Mouse (Mus musculus): ENCODE results near the gene Alox5ap. TPM values are rescaled to one million over a fixed set of nuclear protein-coding genes. Genes with fewer than 3 reads are reported as not detected.

Gene Alox5ap
- polyA plus RNA-seq, 1 experiment from 2014 or later = 68.2 TPM

DNA sequence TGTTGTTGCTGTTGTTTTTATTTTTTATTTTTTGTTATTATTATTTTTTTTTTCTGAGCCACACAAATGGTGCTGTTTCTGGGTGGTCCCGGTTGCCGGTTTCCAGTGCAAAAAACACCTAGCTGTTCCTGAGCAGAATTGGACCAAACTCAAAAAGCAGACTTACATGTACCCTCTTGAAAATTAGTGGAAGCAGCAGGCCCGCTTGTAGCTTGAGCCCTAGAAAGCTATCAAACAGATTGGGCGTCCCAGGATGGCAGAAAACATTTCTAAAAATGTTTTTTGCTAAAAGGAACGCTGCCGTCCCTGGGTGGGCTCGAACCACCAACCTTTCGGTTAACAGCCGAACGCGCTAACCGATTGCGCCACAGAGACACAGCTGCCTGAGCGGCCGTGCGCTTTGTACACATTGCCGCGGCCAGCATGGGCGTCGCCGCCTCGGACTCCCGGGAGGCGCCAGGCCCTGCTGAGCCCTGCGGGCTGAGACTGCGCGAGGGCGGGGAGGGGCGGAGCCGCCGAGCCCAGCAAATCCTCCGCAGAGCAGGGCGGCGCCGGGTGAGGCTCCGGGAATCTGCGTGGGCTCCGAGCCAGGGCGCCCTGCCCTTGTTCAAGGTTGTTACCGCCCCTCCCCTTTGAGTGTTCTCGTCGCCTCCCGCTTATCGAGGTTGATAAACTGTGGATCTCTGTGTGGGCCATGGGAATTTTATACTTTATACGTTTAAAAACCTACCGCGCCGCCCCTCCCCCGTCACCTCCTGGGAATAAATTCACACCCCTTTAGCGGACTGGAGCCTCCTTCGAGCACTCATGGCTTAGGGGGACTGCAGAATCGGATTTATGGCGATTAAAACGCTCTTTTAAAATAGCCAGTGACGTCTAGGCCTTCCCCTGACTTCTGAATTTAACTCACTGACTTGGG, 35.6 kb upstream of the Alox5ap start:
- peak overlapping the region; percentile 56 for H3K9ac ChIP-seq (replicated peaks)
- ATAC-seq (peak; percentile 100), DNase-seq (peak; percentile 98)
- peaks cover 6% of the 10 kb centered on the region; the same call in 1 of the 2 replicates for H3K4me1 ChIP-seq (ENCODE audit: insufficient read depth)
- H3K27me3 ChIP-seq (ENCODE audit: insufficient read depth, low read length) = no peaks in the 10 kb centered on the region
- peak overlapping the region; percentile 73 for H3K4me2 ChIP-seq (ENCODE audit: low read depth, low read length)
- H3K4me3 ChIP-seq (ENCODE audit: low read depth, low read length) = peak overlapping the region; percentile 51
- peak overlapping the region; percentile 82 for H3K27ac ChIP-seq (ENCODE audit: low read depth)
- no peak; the same call in 1 of the 2 replicates for TF ChIP-seq EP300 (IDR thresholded peaks at IDR 0.05; ENCODE audit: low read depth)
- 3% methylated on average over 53 of the region's 55 CpGs for WGBS (ENCODE audit: insufficient replicate concordance)
- H3K9me3 ChIP-seq (ENCODE audit: low read length) = no peaks in the 10 kb centered on the region
- no peaks in the 10 kb centered on the region for H3K36me3 ChIP-seq (replicated peaks; ENCODE audit: insufficient read depth, low read length)

DNA sequence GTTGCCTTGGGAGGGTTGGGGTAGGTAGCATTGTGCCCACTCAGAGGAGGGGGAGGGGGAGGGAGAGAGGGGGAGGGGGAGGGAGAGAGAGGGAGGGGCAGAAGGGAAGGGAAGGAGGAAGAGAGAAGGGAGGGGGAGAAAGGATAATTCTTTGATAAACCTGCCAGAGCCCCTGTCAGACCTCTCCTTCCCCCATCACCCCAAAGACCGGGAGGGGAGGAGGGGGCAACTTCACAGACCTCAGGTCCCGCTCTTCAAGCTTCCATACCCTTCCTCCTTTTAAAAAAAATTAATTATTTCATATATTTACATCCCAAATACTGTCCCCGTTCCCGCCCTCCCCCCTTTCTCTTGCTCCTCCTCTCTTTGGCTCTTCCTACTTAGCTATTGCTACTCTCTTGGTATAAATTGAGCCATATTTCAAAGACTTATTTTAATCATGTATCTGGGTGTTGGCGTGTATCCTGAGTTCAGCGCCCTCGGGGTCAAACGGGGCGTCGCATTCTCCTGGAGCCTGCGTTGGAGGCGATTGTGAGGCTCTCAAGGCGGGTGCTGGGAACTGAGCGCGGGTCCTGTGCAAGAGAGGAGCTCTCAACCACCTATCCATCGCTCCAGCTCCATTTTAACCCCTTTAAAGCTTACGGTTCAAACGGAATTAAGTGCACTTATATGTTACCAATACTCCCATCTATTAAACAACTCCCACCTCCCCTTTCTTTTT, 34.8 kb upstream of the Alox5ap start:
- Histone ChIP-seq H3K27ac (ENCODE audit: low read depth) (peak overlapping the region; percentile 82), H3K4me3 (ENCODE audit: low read depth, low read length) (peak overlapping the region; percentile 51), H3K27me3 (ENCODE audit: insufficient read depth, low read length) (no peaks in the 10 kb centered on the region), H3K4me2 (ENCODE audit: low read depth, low read length) (peak overlapping the region; percentile 73), H3K36me3 (replicated peaks; ENCODE audit: insufficient read depth, low read length) (no peaks in the 10 kb centered on the region), H3K4me1 (ENCODE audit: insufficient read depth) (peaks cover 9% of the 10 kb centered on the region), H3K9me3 (ENCODE audit: low read length) (no peaks in the 10 kb centered on the region), H3K9ac (replicated peaks) (peak overlapping the region; percentile 56; the same call in 1 of the 2 replicates)
- ATAC-seq (no peak), DNase-seq (no peak)
- WGBS (ENCODE audit: insufficient replicate concordance) = 79% methylated on average over 18 of the region's 18 CpGs
- TF ChIP-seq CTCF (IDR thresholded peaks at IDR 0.05; ENCODE audit: low read depth) = no peak
- TF ChIP-seq EP300 (IDR thresholded peaks at IDR 0.05; ENCODE audit: low read depth) = no peak

DNA sequence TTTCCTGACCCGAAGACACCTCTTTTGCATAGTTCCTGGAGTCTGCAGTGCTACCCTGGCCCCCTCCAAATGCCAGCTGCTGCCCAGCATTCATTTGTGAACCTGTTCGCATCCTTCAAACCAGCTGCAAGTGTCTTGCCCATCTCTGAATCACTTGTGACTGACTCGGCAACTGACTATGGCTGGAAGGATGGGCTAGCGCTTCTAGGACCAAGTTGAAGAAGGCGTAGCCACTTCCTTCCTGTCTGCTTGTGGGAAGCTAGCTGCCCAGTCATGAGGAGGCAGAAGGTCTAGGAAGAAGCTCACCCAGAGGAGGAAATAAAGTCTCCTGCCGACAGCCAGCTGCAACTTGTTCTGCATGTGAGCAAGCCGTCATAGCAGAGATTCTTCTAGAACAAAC, 29.6 kb upstream of the Alox5ap start:
- H3K27me3 ChIP-seq (ENCODE audit: insufficient read depth, low read length) = no peaks in the 10 kb centered on the region
- H3K27ac ChIP-seq (ENCODE audit: low read depth) = no peak overlapping the region
- no peak overlapping the region for H3K4me3 ChIP-seq (ENCODE audit: low read depth, low read length)
- H3K9ac ChIP-seq (replicated peaks) = no peak overlapping the region
- H3K9me3 ChIP-seq (ENCODE audit: low read length) = no peaks in the 10 kb centered on the region
- DNase-seq (peak; percentile 37), ATAC-seq (peak; percentile 53)
- peaks cover 4% of the 10 kb centered on the region; the same call in 1 of the 2 replicates for H3K4me1 ChIP-seq (ENCODE audit: insufficient read depth)
- no peaks in the 10 kb centered on the region for H3K36me3 ChIP-seq (replicated peaks; ENCODE audit: insufficient read depth, low read length)
- WGBS (ENCODE audit: insufficient replicate concordance) = 32% methylated on average over 7 of the region's 7 CpGs
- no peak for TF ChIP-seq EP300 (IDR thresholded peaks at IDR 0.05; ENCODE audit: low read depth)
- no peak for TF ChIP-seq CTCF (IDR thresholded peaks at IDR 0.05; ENCODE audit: low read depth)
- H3K4me2 ChIP-seq (ENCODE audit: low read depth, low read length) = 0 out of 2 replicates have a peak overlapping the region, but pooled peaks have one; percentile 29

DNA sequence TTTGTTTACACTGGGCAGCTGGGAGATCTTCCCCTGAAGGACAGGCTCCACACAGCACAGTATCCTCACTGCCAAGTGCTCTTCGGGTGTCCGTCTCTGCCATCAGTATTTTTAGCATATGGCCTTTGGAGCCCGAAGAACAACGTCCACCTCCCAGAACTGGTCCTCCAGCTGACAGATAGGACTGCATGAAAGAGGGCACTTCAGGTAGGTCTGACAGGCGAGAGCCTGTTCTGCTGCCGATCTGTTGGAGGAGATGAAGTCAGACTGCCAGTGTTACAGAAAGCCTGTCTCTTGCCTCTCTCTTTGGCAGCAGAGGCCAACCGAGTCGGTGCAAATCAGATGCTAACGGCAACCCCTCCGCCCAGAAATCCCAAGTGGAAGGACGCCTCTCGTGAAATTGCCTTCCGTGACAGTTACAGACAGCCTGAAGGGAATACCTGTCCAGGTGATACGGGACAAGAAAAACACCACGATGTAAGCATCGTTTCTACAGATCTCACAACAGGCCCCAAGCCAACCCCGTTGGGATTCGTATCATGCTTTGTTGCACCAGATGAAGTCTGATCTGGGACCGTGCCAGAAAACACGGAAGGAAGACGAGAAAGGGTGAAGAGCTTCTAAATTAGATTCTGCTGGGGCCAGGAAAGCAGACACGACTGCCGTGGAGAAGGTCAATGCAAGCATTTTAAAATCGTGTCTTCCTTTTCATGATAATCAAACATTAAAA, 27.2 kb upstream of the Alox5ap start:
- ATAC-seq (no peak), DNase-seq (no peak)
- Histone ChIP-seq H3K9ac (replicated peaks) (no peak overlapping the region), H3K4me2 (ENCODE audit: low read depth, low read length) (no peak overlapping the region), H3K27ac (ENCODE audit: low read depth) (no peak overlapping the region), H3K36me3 (replicated peaks; ENCODE audit: insufficient read depth, low read length) (no peaks in the 10 kb centered on the region), H3K9me3 (ENCODE audit: low read length) (peaks cover 5% of the 10 kb centered on the region), H3K4me3 (ENCODE audit: low read depth, low read length) (no peak overlapping the region), H3K4me1 (ENCODE audit: insufficient read depth) (peaks cover 4% of the 10 kb centered on the region; the same call in 1 of the 2 replicates), H3K27me3 (ENCODE audit: insufficient read depth, low read length) (no peaks in the 10 kb centered on the region)
- TF ChIP-seq CTCF (IDR thresholded peaks at IDR 0.05; ENCODE audit: low read depth) (no peak), EP300 (IDR thresholded peaks at IDR 0.05; ENCODE audit: low read depth) (no peak)
- 78% methylated on average over 24 of the region's 24 CpGs for WGBS (ENCODE audit: insufficient replicate concordance)

DNA sequence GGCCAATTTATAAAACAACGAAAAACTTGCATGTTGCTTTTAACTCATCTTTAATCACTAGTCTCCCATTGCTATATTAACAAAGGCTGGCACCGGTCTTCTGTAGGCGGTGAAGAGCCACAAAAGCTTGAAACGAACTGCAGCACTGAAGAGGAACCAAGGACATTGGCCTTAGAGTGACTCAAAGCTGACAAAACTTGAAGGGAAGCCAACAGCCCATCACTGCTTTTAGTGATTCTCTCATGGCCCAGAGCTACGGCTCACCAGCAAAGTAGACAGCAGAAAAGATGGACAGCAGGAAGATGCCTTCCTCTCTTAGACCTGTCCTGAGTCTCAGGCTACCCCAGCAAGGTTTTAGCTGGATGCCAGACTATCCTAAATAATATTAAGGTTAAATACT, 22.1 kb upstream of the Alox5ap start:
- Histone ChIP-seq H3K4me3 (ENCODE audit: low read depth, low read length) (no peak overlapping the region), H3K4me1 (ENCODE audit: insufficient read depth) (peaks cover 24% of the 10 kb centered on the region), H3K9me3 (ENCODE audit: low read length) (peaks cover 8% of the 10 kb centered on the region), H3K9ac (replicated peaks) (no peak overlapping the region), H3K36me3 (replicated peaks; ENCODE audit: insufficient read depth, low read length) (no peaks in the 10 kb centered on the region), H3K27ac (ENCODE audit: low read depth) (0 out of 2 replicates have a peak overlapping the region, but pooled peaks have one; percentile 34), H3K4me2 (ENCODE audit: low read depth, low read length) (no peak overlapping the region), H3K27me3 (ENCODE audit: insufficient read depth, low read length) (no peaks in the 10 kb centered on the region)
- 81% methylated on average over 5 of the region's 5 CpGs for WGBS (ENCODE audit: insufficient replicate concordance)
- ATAC-seq (no peak), DNase-seq (no peak)
- TF ChIP-seq CTCF (IDR thresholded peaks at IDR 0.05; ENCODE audit: low read depth) (no peak), EP300 (IDR thresholded peaks at IDR 0.05; ENCODE audit: low read depth) (no peak)

Measured in liver, postnatal 0 days (tissue).